Mouse (Mus musculus): ENCODE measurements around the gene Sprr2d.

GRCm38 (mm10) chr3:92364887-92365286 is 25.9 kb downstream of the Sprr2d start, which contains the start of gene Sprr2f:
- TF ChIP-seq CTCF (IDR thresholded peaks at IDR 0.05; ENCODE audit: borderline replicate concordance, insufficient read depth, low read length), result no peak
- no peak for TF ChIP-seq POLR2A (IDR thresholded peaks at IDR 0.05; ENCODE audit: low read depth, low read length)
